Mouse (Mus musculus): ENCODE measurements around the gene Zbtb16.

Zbtb16 gene

DNA sequence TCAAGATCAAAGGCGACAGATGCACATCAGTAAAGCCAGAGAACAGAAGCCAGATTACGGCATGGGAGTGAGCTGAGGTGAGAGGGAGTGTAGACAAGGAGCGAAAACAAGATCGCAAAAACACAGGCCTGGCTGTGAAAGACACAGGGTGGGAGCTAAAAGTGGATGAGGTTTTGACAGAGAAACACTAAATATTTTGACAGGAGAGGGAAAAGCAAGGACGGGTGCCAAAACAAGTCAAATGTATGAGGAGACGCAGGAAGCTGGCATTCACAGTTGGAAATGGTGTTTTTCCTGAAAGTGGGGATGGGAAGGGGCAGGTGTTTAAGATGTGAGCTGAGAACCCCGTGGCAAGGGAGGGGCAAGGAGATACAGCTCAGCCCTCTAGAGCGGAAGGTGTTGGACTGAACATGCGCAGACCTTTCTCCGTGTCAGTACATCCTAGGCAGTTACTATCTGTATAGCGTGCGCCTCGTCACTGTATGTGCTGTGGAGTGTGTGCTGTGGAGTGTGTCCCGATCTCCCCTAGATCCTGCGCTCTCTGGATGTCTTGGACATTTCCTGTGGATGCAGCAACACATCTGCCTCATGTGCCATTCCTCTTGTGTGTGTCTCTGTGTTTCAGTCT, 197.7 kb downstream of the Zbtb16 start:
- no peak for DNase-seq

DNA sequence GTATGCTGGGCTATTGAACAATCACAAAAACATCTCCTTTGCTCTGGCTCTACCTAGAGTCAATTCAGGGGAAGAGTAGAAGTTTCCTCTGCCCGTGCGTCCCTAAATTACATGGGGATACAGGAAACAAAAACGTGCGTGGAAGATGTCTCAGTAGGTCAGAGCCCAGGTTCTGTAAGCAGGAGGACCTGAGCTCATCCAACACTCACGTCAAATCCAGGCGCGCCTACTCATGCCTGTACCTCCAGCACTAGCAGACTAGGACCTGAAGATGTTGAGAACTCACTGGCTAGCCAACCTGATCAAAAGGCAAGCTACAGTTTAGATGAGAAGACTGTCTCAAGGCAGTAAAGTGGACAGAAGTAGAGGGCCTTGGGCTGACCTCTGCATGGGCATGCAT, 198.9 kb downstream of the Zbtb16 start:
- DNase-seq = no peak

GRCm38 (mm10) chr9:48635576-48636350, 200.3 kb downstream of the Zbtb16 start:
- DNase-seq = no peak

DNA sequence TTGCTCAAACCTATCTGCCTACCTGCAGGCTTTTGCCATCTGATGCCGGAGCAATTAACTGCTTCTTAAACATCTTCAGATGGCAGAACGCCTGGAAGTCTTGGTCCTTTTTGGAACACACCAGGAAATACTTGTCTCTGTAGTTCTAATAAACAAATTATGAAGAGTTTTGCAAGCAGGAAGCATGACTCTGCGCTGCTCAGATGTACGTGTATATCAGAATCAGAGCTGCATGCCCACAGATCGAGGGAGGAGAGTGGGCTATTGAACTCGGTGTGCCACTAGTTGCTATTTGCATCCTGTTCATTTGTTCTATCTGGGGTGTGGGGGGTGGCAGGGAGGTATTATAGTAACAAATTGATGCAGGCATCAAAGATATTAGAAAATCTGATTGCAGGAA, 202.9 kb downstream of the Zbtb16 start:
- no peak for DNase-seq

- DNase-seq = no peak
These were observed 216.8 kb downstream of the Zbtb16 start for GRCm38 (mm10) chr9:48619268-48619667.

- DNase-seq = peak; percentile 59 to 70
These were observed 217.4 kb downstream of the Zbtb16 start for GRCm38 (mm10) chr9:48618589-48618988.

GRCm38 (mm10) chr9:48618111-48618510, 217.9 kb downstream of the Zbtb16 start:
- DNase-seq = peak in 1 of 2 experiments; percentile 1

DNA sequence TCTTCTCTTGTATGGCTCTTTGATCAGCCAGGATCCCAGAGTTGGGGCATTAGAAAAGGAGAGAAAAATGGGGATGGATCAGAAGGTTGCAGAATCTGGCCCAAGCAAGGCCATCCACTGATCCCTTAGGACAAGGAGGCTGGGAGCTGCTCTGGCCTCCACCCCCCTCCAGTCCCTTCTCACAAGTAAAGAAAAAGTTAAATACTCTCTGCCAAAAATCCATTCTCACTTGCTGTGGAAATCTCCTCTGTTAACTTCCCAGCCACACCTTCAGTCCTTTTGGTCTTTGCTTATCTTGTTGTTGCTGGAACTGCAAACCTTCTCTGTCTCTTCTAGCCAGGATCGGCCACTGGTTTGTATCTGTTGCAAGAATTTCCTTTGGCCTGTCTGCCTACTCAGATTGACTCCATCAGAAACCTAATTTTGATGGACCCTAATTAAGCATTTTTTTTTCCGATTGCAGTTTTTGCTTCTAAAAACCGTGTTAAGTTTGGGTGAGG, 218.5 kb downstream of the Zbtb16 start:
- no peak for DNase-seq

DNA sequence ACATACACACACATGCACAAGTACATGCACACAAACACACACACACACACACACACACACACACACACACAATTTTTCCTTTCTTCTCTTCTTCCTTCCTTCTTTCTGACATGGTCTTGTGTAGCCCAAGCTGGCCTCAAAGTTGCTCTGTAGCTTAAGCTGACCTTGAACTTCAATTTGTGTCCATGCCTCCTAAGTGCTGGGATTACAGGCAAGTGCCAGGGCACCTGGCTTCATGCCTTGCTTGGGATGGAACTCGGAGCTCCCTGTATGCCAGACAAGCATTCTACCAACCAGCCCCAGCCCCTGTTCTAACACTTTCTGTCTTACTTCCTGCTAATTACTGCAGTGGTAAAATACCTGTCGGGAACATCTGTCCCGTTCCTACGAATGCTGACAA, 222.8 kb downstream of the Zbtb16 start:
- DNase-seq = no peak

DNA sequence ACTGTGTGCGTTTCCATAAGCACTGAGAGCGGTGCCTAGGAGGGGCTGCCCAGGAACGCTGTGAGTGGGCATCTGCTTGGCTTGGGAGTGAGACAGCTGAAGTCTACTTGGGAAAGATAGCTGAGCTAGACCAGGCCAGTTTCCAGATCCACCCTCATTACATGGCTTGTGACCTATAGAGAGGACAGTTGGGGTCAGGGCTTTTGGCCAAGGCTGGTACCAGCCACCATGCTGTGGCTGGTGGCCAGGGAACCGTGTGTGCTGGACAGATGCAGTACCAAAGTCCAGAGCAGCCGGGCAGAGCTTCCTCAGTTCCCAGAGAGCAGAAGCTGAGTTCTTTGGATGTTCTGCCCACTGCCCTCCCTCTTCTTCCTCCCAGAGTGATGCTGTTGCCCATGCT, 223.5 kb downstream of the Zbtb16 start:
- DNase-seq = no peak

DNA sequence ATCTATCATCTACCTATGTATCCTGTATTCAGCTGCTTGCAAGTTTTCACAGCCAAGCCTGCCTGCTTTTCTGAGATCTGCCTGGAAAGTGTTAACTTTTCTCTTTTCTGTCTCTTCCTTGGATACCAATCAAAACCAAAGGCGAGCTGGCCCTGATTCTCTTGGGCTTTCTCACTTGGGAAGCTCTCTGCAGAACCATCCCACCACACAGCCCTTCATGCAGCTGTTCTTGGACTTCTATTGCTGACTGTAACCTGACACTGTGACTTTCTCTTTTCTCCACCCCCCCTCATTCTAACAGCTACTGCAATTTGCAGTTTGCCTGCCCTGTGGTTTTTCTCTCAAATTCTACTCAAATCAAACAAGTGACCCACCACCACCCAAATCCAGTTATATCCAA, 225.0 kb downstream of the Zbtb16 start:
- no peak for DNase-seq

DNA sequence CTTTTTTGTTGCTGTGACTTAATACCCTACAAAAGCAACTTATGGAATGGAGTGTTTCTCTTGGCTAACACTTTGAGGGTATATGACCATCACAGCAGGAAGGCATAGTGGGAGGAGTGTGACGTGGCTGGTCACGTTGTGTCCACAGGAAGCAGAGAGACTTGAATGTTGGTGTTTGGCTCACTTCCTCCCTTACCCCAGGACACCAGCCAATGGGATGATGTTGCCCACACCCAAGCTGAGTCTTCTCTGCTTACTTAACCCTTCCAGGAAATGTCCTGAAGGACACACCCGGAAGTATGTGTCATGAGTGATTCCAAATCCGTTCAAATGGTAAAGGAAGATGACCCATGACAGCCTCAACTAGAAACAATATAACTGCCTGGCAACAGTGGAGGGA, 226.3 kb downstream of the Zbtb16 start:
- no peak for DNase-seq

DNA sequence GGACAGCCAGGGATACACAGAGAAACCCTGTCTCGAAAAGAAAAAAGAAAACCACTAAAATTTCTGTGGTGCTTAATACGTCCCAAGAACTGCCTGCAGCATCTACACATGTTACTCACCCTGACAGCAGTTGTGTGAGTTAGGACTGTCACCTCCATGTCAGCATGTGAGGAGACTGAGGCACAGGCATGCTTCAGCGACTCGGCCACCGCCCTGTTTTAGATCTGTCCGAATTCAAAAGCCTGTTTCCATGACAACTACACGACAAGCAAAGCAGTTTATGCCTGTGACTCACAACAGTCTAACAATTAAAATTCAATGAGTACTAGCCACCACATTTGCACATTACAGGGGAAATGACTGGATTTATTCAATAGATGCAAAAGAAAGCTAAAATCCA, 228.6 kb downstream of the Zbtb16 start:
- DNase-seq = no peak

- DNase-seq = no peak
These were observed 229.9 kb downstream of the Zbtb16 start for GRCm38 (mm10) chr9:48606171-48606570.

DNA sequence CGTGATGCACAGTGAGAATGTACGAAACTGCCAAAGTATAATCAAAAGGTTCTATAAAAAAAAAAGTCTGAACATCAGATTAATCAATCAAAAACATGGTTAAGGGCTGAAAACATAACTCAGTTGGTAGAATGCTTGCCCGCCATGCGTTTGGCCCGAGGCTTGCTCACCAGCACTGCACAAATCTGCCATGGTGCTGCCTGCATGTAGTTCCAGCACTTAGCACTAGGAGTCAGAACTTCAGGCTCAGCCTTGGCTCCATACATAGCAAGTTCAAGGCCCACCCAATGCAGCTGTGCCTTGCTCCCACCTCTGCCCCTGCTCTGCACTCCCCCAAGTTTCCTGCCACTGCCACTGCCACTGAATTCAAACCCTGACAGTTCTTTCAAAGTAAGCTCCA, 230.3 kb downstream of the Zbtb16 start:
- DNase-seq = no peak

DNA sequence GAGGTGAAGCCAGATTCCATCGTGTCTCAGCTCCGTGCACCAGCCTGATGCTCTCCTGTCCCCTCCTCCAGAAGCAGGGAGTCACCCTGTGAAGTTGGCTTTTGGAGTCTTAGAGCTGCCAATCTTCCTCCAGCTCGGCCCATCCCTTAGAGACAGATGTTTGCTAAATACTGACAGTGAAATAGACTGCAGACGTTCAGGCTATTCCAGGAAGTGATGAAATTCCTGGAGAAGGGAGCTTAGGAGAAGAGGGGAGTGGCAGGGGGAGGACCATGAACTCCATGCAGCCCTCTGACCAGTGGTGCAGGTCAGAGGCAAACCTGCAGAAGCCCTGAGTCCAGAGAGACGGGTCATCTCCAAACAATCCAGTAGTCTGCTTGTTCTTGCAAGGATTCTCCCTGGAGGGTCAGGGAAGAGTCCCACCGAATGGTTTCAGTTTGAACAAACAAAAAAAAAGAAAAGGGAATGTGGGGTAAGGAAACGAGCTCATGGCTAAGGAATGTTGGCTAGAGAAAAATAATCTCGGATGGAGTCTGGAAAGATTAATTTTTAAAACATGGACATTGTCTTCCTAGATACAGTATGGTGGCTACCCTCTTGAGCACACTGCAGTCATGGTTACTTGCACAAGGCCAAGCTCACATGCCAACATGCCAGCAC, 231.0 kb downstream of the Zbtb16 start, which contains the start of gene Nnmt:
Nnmt (minus strand) TSS at position 215 of the 660 bp plus-strand sequence.
- no peak for DNase-seq

Data from cerebellum, postnatal 36 days (tissue).